Mouse (Mus musculus) spleen, adult 10 weeks (tissue): ENCODE results near the gene Mea1. TPM values are rescaled to one million over a fixed set of nuclear protein-coding genes. Genes with fewer than 3 reads are reported as not detected.

ENCODE experiments used
- polyA plus RNA-seq: library from polyadenylated mRNA; stranded (reverse); fragments of 350-450 nt; fragmentation: Illumina TruSeq; extraction: RNeasy Lipid Tissue Mini Kit (QIAGEN cat#74804); gene quantifications from one replicate; pipeline ENCODE4 v1.2.3, GENCODE M21; 2015; ENCODE audit warnings: low replicate concordance; ENCODE audit not compliant: insufficient read depth

The Mea1 gene
- polyA plus RNA-seq, result 41.4 TPM

GRCm38 (mm10) chr17:46678416-46678815, at the start of gene Mea1:
TSS of gene Mea1 (plus strand) at chr17:46678793.

GRCm38 (mm10) chr17:46645561-46646321, 32.9 kb upstream of the Mea1 start, which contains the start of the genes Klc4 and Mrpl2:
TSS of gene Klc4 (minus strand) at chr17:46646022.
TSS of gene Mrpl2 (plus strand) at chr17:46646229.

GRCm38 (mm10) chr17:46650232-46651031, 28.2 kb upstream of the Mea1 start, which contains the start of gene Cul7:
TSS of gene Cul7 (plus strand) at chr17:46650337.

GRCm38 (mm10) chr17:46673850-46674529, 4.6 kb upstream of the Mea1 start, which contains the start of gene Rrp36:
TSS of gene Rrp36 (minus strand) at chr17:46674352.

GRCm38 (mm10) chr17:46680760-46681373, 2.3 kb downstream of the Mea1 start, which contains the start of gene Klhdc3:
TSS of gene Klhdc3 (minus strand) at chr17:46680914.

GRCm38 (mm10) chr17:46704887-46705835, 26.6 kb downstream of the Mea1 start, which contains the start of gene Ppp2r5d:
TSS of gene Ppp2r5d (minus strand) at chr17:46705111.

GRCm38 (mm10) chr17:46710959-46711597, 32.5 kb downstream of the Mea1 start, which contains the start of gene Pex6:
TSS of gene Pex6 (plus strand) at chr17:46711463.

GRCm38 (mm10) chr17:46728904-46729318, 50.3 kb downstream of the Mea1 start, which contains the start of gene Gnmt:
TSS of gene Gnmt (minus strand) at chr17:46729168.

Other genes starting within 250 kb of the Mea1 start
- gene Crip3, start 249.9 kb upstream of the Mea1 start, polyA plus RNA-seq, result 9.2 TPM
- not detected for gene Slc22a7, start 240.3 kb upstream of the Mea1 start, polyA plus RNA-seq
- gene Ttbk1, start 191.1 kb upstream of the Mea1 start, polyA plus RNA-seq, result 0.75 TPM
- gene Dnph1, start 182.1 kb upstream of the Mea1 start, polyA plus RNA-seq, result 1.6 TPM
- 7.8 TPM for gene Cul9, start 132.4 kb upstream of the Mea1 start, polyA plus RNA-seq
- 9.6 TPM for gene Srf, start 122.6 kb upstream of the Mea1 start, polyA plus RNA-seq
- 2.3 TPM for gene Ptk7, start 49.3 kb upstream of the Mea1 start, polyA plus RNA-seq
- gene Klc4, start 32.8 kb upstream of the Mea1 start, polyA plus RNA-seq, result 5.2 TPM
- 16.5 TPM for gene Mrpl2, start 32.6 kb upstream of the Mea1 start, polyA plus RNA-seq
- gene Cul7, start 28.5 kb upstream of the Mea1 start, polyA plus RNA-seq, result 2.9 TPM
- 14.0 TPM for gene Rrp36, start 4.4 kb upstream of the Mea1 start, polyA plus RNA-seq
- gene Klhdc3, start 2.1 kb downstream of the Mea1 start, polyA plus RNA-seq, result 35.6 TPM
- gene Ppp2r5d, start 26.3 kb downstream of the Mea1 start, polyA plus RNA-seq, result 26.7 TPM
- 6.5 TPM for gene Pex6, start 32.7 kb downstream of the Mea1 start, polyA plus RNA-seq
- gene Gnmt, start 50.4 kb downstream of the Mea1 start, polyA plus RNA-seq, result 0.36 TPM
- gene Cnpy3, start 73.4 kb downstream of the Mea1 start, polyA plus RNA-seq, result 59.2 TPM
- not detected for gene Ptcra, start 84.9 kb downstream of the Mea1 start, polyA plus RNA-seq
- 6.3 TPM for gene 2310039H08Rik, start 93.8 kb downstream of the Mea1 start, polyA plus RNA-seq
- gene Rpl7l1, start 103.9 kb downstream of the Mea1 start, polyA plus RNA-seq, result 104 TPM
- gene Bicral, start 179.7 kb downstream of the Mea1 start, polyA plus RNA-seq, result 33.0 TPM
- 5.2 TPM for gene Tbcc, start 211.9 kb downstream of the Mea1 start, polyA plus RNA-seq
- gene Prph2, start 231.7 kb downstream of the Mea1 start, polyA plus RNA-seq, result not detected